Mouse (Mus musculus) stomach, postnatal 0 days (tissue): ENCODE results near the gene Nxpe4. TPM values are rescaled to one million over a fixed set of nuclear protein-coding genes. Genes with fewer than 3 reads are reported as not detected.

Experiments used
- ATAC-seq: fragments of 200-750 bp; cut with Nextera tagmentation; 2 replicates; pipeline ENCODE4 v1.8.0; 2017; ENCODE audit not compliant: low FRiP score, low TSS enrichment
- DNase-seq: peaks from one replicate; pipeline ENCODE4 v3.0.0-alpha.2; 2016; ENCODE audit warnings: low spot score
- H3K27ac ChIP-seq: fragments of 300-500 bp; sonication (generic); replicated peaks from 2 replicates; pipeline ENCODE4 v1.5.1; 2014; ENCODE audit warnings: mild to moderate bottlenecking, control low read depth
- H3K27me3 ChIP-seq: fragments of 300-500 bp; sonication (generic); 2 replicates; pipeline ENCODE4 v1.6.1; 2014; ENCODE audit warnings: low read length; ENCODE audit not compliant: control insufficient read depth, insufficient read depth
- H3K36me3 ChIP-seq: fragments of 300-500 bp; sonication (generic); 2 replicates; pipeline ENCODE4 v1.6.1; 2014; ENCODE audit warnings: low read length, mixed read lengths; ENCODE audit not compliant: control insufficient read depth, insufficient read depth
- H3K4me1 ChIP-seq: fragments of 300-500 bp; sonication (generic); replicated peaks from 2 replicates; pipeline ENCODE4 v1.6.1; 2014; ENCODE audit warnings: antibody characterized with exemption; ENCODE audit not compliant: control insufficient read depth, insufficient read depth
- H3K4me2 ChIP-seq: fragments of 300-500 bp; sonication (generic); replicated peaks from 2 replicates; pipeline ENCODE4 v1.6.1; 2014; ENCODE audit warnings: low read depth, mild to moderate bottlenecking, control low read depth, moderate library complexity
- H3K4me3 ChIP-seq: fragments of 300-500 bp; sonication (generic); 2 replicates; pipeline ENCODE4 v1.5.1; 2014; ENCODE audit warnings: low read depth, low read length, control low read depth
- H3K9ac ChIP-seq: fragments of 300-500 bp; sonication (generic); 2 replicates; pipeline ENCODE4 v1.6.1; 2014; ENCODE audit warnings: mild to moderate bottlenecking, low read length, control low read depth, mixed read lengths
- H3K9me3 ChIP-seq: fragments of 300-500 bp; sonication (generic); 2 replicates; pipeline ENCODE4 v1.6.1; 2016; ENCODE audit warnings: low read length; ENCODE audit not compliant: control insufficient read depth
- CTCF ChIP-seq: IDR thresholded peaks from 2 replicates; pipeline ENCODE4 v1.5.1; 2016; ENCODE audit warnings: antibody characterized with exemption, low read depth, mild to moderate bottlenecking, moderate library complexity
- EP300 ChIP-seq: optimal IDR thresholded peaks from 2 replicates; pipeline ENCODE3; 2016; ENCODE audit warnings: antibody characterized with exemption
- WGBS: fragments of 180-500 bp; shearing (Covaris S2); extraction: QIAGEN DNeasy Blood & Tissue Kit; methylation state at CpG from one replicate; pipeline ENCODE4 v1.1.7; 2014; 5-methylcytosine and 5-hydroxymethylcytosine counted together
- polyA plus RNA-seq: library from polyadenylated mRNA; unstranded; fragments of >200 nt; fragmentation: Nextera tagmentation; extraction: Ambion mirVana; gene quantifications from 2 replicates; pipeline ENCODE4 v1.2.1, GENCODE M21; 2015

Gene Nxpe4
- polyA plus RNA-seq, 1 experiment from 2014 or later = 3.6 TPM

DNA sequence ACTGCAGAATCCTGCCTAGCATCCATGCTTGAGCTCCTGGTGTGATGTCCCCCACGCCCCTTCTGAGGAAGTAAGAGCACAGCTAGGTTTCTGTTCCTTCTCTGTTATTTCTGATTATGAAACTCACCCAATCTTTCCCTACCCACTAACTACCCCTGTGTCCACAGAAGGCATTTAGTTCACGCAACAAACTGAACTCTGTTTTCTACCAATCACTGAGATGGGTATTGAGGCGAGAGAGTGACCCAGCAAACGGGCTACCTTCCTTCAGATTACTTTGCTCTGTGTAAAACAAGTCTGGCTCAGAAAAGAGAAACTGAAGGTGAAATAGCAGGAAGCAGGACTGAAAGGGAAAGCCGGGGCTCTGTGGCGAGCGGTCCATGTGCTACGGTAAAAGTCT, 260.6 kb downstream of the Nxpe4 start:
- no peak overlapping the region for H3K9ac ChIP-seq
- no peaks in the 10 kb centered on the region for H3K27me3 ChIP-seq
- DNase-seq (no peak), ATAC-seq (no peak)
- no peaks in the 10 kb centered on the region for H3K4me1 ChIP-seq
- no peaks in the 10 kb centered on the region for H3K9me3 ChIP-seq
- WGBS = 77% methylated on average over 8 of the region's 8 CpGs
- no peak overlapping the region for H3K4me3 ChIP-seq
- no peaks in the 10 kb centered on the region for H3K36me3 ChIP-seq
- no peak for TF ChIP-seq CTCF
- no peak for TF ChIP-seq EP300
- H3K27ac ChIP-seq = no peak overlapping the region
- H3K4me2 ChIP-seq = no peak overlapping the region

- H3K36me3 ChIP-seq = no peaks in the 10 kb centered on the region
- DNase-seq = no peak
- ATAC-seq = no peak
- no peak overlapping the region for H3K4me3 ChIP-seq
- TF ChIP-seq EP300 (no peak), CTCF (0 out of 2 replicates have a peak, but pooled peaks have one; percentile 17)
- no peak overlapping the region for H3K27ac ChIP-seq
- no peak overlapping the region for H3K9ac ChIP-seq
- H3K27me3 ChIP-seq = no peaks in the 10 kb centered on the region
- H3K9me3 ChIP-seq = no peaks in the 10 kb centered on the region
- no peak overlapping the region for H3K4me2 ChIP-seq
- no peaks in the 10 kb centered on the region for H3K4me1 ChIP-seq
- WGBS = 39% methylated on average over 1 of the region's 1 CpGs
Measured at GRCm38 (mm10) chr9:48423256-48423655, 261.4 kb downstream of the Nxpe4 start.

DNA sequence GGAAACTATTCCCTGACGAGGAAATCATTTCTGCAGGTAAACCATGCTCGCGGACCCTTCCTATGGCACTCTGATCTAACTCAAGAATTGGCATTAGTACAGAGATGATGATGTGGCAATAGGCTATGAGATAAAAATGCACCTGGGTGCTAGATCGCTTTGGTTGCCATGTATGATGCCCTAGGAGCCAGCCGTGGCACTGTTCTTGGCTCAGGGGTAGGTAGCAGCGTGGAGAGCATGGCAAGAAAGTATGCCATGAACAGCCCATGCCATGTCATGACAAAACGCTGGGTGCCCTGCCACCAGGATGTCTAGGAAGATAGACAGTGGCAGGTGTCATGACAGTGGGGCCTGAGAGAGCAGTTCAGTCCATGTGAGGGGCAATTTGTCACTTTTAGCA, 265.4 kb downstream of the Nxpe4 start:
- ATAC-seq = no peak
- Histone ChIP-seq H3K27ac (no peak overlapping the region), H3K4me1 (no peaks in the 10 kb centered on the region), H3K4me2 (no peak overlapping the region), H3K36me3 (no peaks in the 10 kb centered on the region), H3K4me3 (no peak overlapping the region), H3K9ac (no peak overlapping the region), H3K27me3 (no peaks in the 10 kb centered on the region), H3K9me3 (no peaks in the 10 kb centered on the region)
- DNase-seq = no peak
- WGBS = 88% methylated on average over 7 of the region's 7 CpGs
- no peak for TF ChIP-seq EP300
- no peak for TF ChIP-seq CTCF

GRCm38 (mm10) chr9:48432449-48432848, 270.6 kb downstream of the Nxpe4 start:
- Histone ChIP-seq H3K9me3 (no peaks in the 10 kb centered on the region), H3K36me3 (no peaks in the 10 kb centered on the region), H3K9ac (no peak overlapping the region), H3K4me2 (no peak overlapping the region), H3K27ac (no peak overlapping the region), H3K4me1 (no peaks in the 10 kb centered on the region), H3K27me3 (no peaks in the 10 kb centered on the region), H3K4me3 (no peak overlapping the region)
- no peak for TF ChIP-seq CTCF
- TF ChIP-seq EP300 = no peak
- 81% methylated on average over 8 of the region's 8 CpGs for WGBS
- DNase-seq (no peak), ATAC-seq (no peak)

DNA sequence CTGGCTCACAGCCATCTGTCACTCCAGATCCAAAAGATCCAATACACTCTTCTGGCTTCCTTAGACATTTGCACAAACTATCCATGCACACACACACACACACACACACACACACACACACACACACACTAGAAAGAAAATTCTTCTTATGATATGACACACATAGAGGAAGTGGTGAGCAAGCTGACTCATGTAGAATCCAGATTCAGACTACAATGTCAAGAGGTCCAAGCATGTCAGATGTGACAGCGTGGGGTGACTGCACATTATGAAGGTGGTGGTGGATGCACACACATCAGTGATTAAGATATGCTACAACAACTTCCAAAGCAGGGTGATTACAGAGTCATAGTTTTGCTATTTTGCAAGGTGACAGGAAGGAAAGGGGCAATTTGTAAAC, 282.1 kb downstream of the Nxpe4 start:
- DNase-seq (no peak), ATAC-seq (no peak)
- WGBS = 70% methylated on average over 1 of the region's 1 CpGs
- no peaks in the 10 kb centered on the region for H3K9me3 ChIP-seq
- no peak overlapping the region for H3K4me3 ChIP-seq
- no peaks in the 10 kb centered on the region for H3K27me3 ChIP-seq
- no peak overlapping the region for H3K27ac ChIP-seq
- no peak overlapping the region for H3K9ac ChIP-seq
- TF ChIP-seq EP300 (no peak), CTCF (no peak)
- H3K4me1 ChIP-seq = no peaks in the 10 kb centered on the region
- H3K4me2 ChIP-seq = no peak overlapping the region
- H3K36me3 ChIP-seq = no peaks in the 10 kb centered on the region

DNA sequence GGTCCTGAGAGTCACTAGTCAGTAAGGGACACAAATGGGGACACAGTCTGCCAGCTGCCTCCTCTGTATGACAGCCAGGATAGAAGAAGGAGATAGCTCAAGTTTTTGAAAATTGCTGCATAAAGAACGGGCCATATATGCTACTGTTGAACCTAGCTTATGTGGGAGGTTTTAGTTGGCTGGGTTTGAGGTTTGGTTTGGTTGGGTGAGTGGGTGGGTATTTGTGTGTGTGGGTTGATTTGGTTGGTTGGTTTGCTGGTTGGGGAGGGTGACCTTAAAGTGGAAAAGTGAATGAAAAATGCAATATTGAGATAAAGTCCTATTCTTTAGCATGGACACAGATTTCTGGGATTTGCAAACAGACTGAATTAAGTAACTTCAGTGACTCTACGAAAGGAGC, 283.0 kb downstream of the Nxpe4 start:
- no peak for TF ChIP-seq CTCF
- TF ChIP-seq EP300 = no peak
- ATAC-seq (no peak), DNase-seq (no peak)
- H3K27me3 ChIP-seq = no peaks in the 10 kb centered on the region
- no peak overlapping the region for H3K9ac ChIP-seq
- no peaks in the 10 kb centered on the region for H3K4me1 ChIP-seq
- no peak overlapping the region for H3K27ac ChIP-seq
- no peaks in the 10 kb centered on the region for H3K36me3 ChIP-seq
- WGBS = 63% methylated on average over 2 of the region's 2 CpGs
- H3K4me3 ChIP-seq = no peak overlapping the region
- H3K4me2 ChIP-seq = no peak overlapping the region
- no peaks in the 10 kb centered on the region for H3K9me3 ChIP-seq
